In the genomic region with DNA sequence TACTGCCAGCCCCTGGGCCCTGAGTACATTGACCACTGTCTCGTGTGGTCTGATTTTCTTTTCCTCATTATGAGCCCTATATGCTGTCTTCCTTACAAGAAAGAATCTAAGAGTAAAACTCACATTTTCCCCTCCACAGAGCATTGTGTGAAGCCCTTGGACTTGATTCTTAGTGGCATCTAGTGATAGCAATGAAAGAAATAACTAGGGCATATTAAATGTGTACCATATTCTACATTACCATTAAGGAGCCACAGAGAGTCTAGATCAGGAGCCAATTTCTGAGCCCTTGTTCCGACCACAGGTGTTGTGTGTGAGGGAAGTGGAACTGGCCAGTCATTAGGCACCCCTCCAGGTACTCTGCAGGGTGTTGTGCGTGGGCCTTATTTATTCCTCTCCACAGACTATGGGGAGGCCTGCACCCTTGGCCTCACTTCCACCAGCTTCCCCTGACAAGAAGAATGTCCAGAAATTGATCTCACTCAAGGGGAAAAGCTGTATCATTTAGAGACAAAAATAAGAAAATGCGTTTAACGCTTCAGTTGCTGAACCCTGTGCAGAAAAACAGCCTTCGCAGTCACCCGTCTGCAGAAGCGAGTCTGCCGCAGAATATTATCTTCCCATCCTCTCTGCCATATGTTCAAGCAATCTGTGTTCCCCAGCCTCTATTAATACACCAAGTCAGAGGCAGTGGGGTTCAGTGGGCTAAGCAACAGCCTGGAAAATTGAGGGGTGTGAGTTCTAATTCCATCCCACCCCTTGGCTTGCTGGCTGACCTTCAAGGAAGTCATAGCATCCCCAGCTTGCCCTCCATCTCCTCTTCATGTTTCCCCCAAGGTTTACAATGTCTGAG, we compare ENCODE assay signal across 15 mouse cellular contexts.
DNase-seq lines count a peak whose midpoint lies in the region; ATAC-seq lines count a peak whose summit lies in the region.
"Had no signal": no experiment of that assay in that cellular context is flagged by ENCODE, and none has a peak within 500 bp of the region (broad histone marks: within the 10 kb centered on the region; RNA-seq: fewer than 3 reads in every experiment).

No protein-coding gene starts in this region.

- H3K4me2 ChIP-seq in liver, embryonic 12.5 days: no peak overlapping the region
- H3K4me2 ChIP-seq: embryonic facial prominence, embryonic 13.5 days; hindbrain, embryonic 13.5 days had no signal

- 79% methylated on average over 9 of the region's 9 CpGs for WGBS in liver, embryonic 12.5 days (ENCODE audit: insufficient replicate concordance)

- no peaks in the 10 kb centered on the region for H3K27me3 ChIP-seq in liver, embryonic 12.5 days (replicated peaks)
- H3K27me3 ChIP-seq: embryonic facial prominence, embryonic 13.5 days; hindbrain, embryonic 13.5 days had no signal

- no peaks in the 10 kb centered on the region for H3K4me1 ChIP-seq in liver, embryonic 12.5 days
- H3K4me1 ChIP-seq: embryonic facial prominence, embryonic 13.5 days had no signal

- no peaks in the 10 kb centered on the region for H3K36me3 ChIP-seq in liver, embryonic 12.5 days
- H3K36me3 ChIP-seq: embryonic facial prominence, embryonic 13.5 days; G1E; hindbrain, embryonic 13.5 days had no signal

- no peak for DNase-seq in frontal cortex, postnatal 25 days (ENCODE audit: low spot score in 2 of 2)
- peak; percentile 26 to 58 for DNase-seq in right cerebral cortex, postnatal 10 days (ENCODE audit: low spot score in 2 of 2)
- DNase-seq in right cerebral cortex, postnatal 4 days: no peak
- DNase-seq in cerebellum, postnatal 36 days: peak; percentile 95 to 97
- peak; percentile 62 for DNase-seq in retina, postnatal 1 day
- DNase-seq: adrenal gland, postnatal 25 days; lung, adult 2 months; midbrain, embryonic 14.5 days had no signal

- H3K9ac ChIP-seq in liver, embryonic 12.5 days: no peak overlapping the region
- H3K9ac ChIP-seq: embryonic facial prominence, embryonic 13.5 days; hindbrain, embryonic 13.5 days had no signal

- peak; percentile 48; the same call in 1 of the 2 replicates for ATAC-seq in frontal cortex, adult (ENCODE audit: low TSS enrichment)
- no peak for ATAC-seq in liver, embryonic 12.5 days
- ATAC-seq in CD4-positive, CD25-positive, alpha-beta regulatory T cell, adult 4 months: no peak

- H3K9me3 ChIP-seq in liver, embryonic 12.5 days (replicated peaks): no peaks in the 10 kb centered on the region
- H3K9me3 ChIP-seq: embryonic facial prominence, embryonic 13.5 days; hindbrain, embryonic 13.5 days had no signal

- no peak overlapping the region for H3K4me3 ChIP-seq in liver, embryonic 12.5 days
- H3K4me3 ChIP-seq: embryonic facial prominence, embryonic 13.5 days; hindbrain, embryonic 13.5 days had no signal

- no peak overlapping the region for H3K27ac ChIP-seq in liver, embryonic 12.5 days
- H3K27ac ChIP-seq: embryonic facial prominence, embryonic 13.5 days; hindbrain, embryonic 13.5 days; macrophage had no signal

Comparison
In these comparisons a context has a peak if more than half of its experiments do, and no peak if none do; other contexts are left out.
1. DNase-seq: peak in right cerebral cortex, postnatal 10 days (2 of 2), cerebellum, postnatal 36 days (2 of 2) and retina, postnatal 1 day (single experiment); none in frontal cortex, postnatal 25 days (0 of 2) and right cerebral cortex, postnatal 4 days (single experiment).